Mouse (Mus musculus) heart, postnatal 0 days (tissue): ENCODE measurements around the gene Esrp2. TPM values are rescaled to one million over a fixed set of nuclear protein-coding genes. Genes with fewer than 3 reads are reported as not detected.

Experiments used
- ATAC-seq: fragments of 200-750 bp; cut with Nextera tagmentation; 2 replicates; pipeline ENCODE4 v1.8.0; 2017; ENCODE audit warnings: low read depth, moderate number of reproducible peaks, moderate library complexity; ENCODE audit not compliant: insufficient read depth
- DNase-seq: peaks from one replicate; pipeline ENCODE4 v3.0.0-alpha.2; 2016; ENCODE audit warnings: low spot score
- H3K27ac ChIP-seq: fragments of 300-500 bp; sonication (generic); 2 replicates; pipeline ENCODE4 v1.5.1; 2014; ENCODE audit warnings: low read depth, mild to moderate bottlenecking
- H3K27me3 ChIP-seq: fragments of 300-500 bp; sonication (generic); 2 replicates; pipeline ENCODE4 v1.6.1; 2014; ENCODE audit warnings: low read length, mixed read lengths; ENCODE audit not compliant: control insufficient read depth, insufficient read depth
- H3K36me3 ChIP-seq: fragments of 300-500 bp; sonication (generic); replicated peaks from 2 replicates; pipeline ENCODE4 v1.6.1; 2014; ENCODE audit warnings: low read length, mixed read lengths; ENCODE audit not compliant: control insufficient read depth, insufficient read depth
- H3K4me1 ChIP-seq: fragments of 300-500 bp; sonication (generic); 2 replicates; pipeline ENCODE4 v1.6.1; 2014; ENCODE audit warnings: antibody characterized with exemption; ENCODE audit not compliant: control insufficient read depth, insufficient read depth
- H3K4me2 ChIP-seq: fragments of 300-500 bp; sonication (generic); 2 replicates; pipeline ENCODE4 v1.6.1; 2014; ENCODE audit warnings: low read depth, mild to moderate bottlenecking, low read length, moderate library complexity
- H3K4me3 ChIP-seq: fragments of 300-500 bp; sonication (generic); 2 replicates; pipeline ENCODE4 v1.5.1; 2014; ENCODE audit warnings: low read depth, low read length
- H3K9ac ChIP-seq: fragments of 300-500 bp; sonication (generic); replicated peaks from 2 replicates; pipeline ENCODE4 v1.6.1; 2014; ENCODE audit warnings: low read depth, low read length, mixed read lengths
- H3K9me3 ChIP-seq: fragments of 300-500 bp; sonication (generic); replicated peaks from 2 replicates; pipeline ENCODE4 v1.6.1; 2016; ENCODE audit warnings: low read length; ENCODE audit not compliant: control insufficient read depth
- CTCF ChIP-seq: IDR thresholded peaks from 2 replicates; pipeline ENCODE4 v1.5.1; 2016; ENCODE audit warnings: antibody characterized with exemption, control low read depth, low read depth
- EP300 ChIP-seq: IDR thresholded peaks from 2 replicates; pipeline ENCODE4 v1.6.1; 2016; ENCODE audit warnings: antibody characterized with exemption, low read depth
- WGBS: fragments of 180-500 bp; shearing (Covaris S2); extraction: QIAGEN DNeasy Blood & Tissue Kit; methylation state at CpG from one replicate; pipeline ENCODE4 v1.1.7; 2014; 5-methylcytosine and 5-hydroxymethylcytosine counted together
- polyA plus RNA-seq: library from polyadenylated mRNA; unstranded; fragments of >200 nt; fragmentation: Nextera tagmentation; extraction: Ambion mirVana; gene quantifications from 2 replicates; pipeline ENCODE4 v1.2.1, GENCODE M21; 2015
- total RNA-seq: library from RNA; depleted of rRNA; stranded (reverse); fragments of >200 nt; gene quantifications from 2 replicates; pipeline ENCODE4 v1.2.3, GENCODE M21; 2014; ENCODE audit warnings: low replicate concordance; rRNA removed

The Esrp2 gene
- total and polyA plus RNA-seq, 2 experiments from 2014 or later = 0.31 to 10.6 TPM

DNA sequence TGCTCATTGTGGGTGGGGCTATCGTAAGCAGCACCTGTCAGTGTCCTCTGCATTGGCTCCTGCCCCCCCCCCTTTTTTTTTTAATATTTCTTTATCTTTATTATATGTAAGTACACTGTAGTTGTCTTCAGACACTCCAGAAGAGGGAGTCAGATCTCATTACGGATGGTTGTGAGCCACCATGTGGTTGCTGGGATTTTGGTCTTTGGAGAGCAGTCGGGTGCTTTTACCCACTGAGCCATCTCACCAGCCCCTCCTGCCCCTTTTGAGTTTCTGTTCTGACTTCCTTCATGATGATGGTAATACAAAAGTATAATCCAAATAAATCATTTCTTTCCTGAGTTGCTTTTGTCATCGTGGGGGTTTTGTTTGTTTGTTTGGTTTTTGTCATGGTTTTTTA, 34.5 kb downstream of the Esrp2 start:
- Histone ChIP-seq H3K36me3 (peaks cover 39% of the 10 kb centered on the region), H3K4me1 (no peaks in the 10 kb centered on the region), H3K27me3 (no peaks in the 10 kb centered on the region), H3K9ac (no peak overlapping the region), H3K4me2 (no peak overlapping the region), H3K27ac (no peak overlapping the region), H3K9me3 (no peaks in the 10 kb centered on the region), H3K4me3 (no peak overlapping the region)
- ATAC-seq (no peak), DNase-seq (no peak)
- TF ChIP-seq CTCF (no peak), EP300 (no peak)
- WGBS = 83% methylated on average over 4 of the region's 4 CpGs

Other genes starting within 250 kb of the Esrp2 start
- gene Nrn1l, start 243.4 kb downstream of the Esrp2 start, total RNA-seq = not detected in 2 replicates
- gene Nrn1l, start 243.4 kb downstream of the Esrp2 start, polyA plus RNA-seq = 0.94 and 1.3 TPM in 2 replicates
- 44.2 and 52.4 TPM in 2 replicates for gene Pskh1, start 236.5 kb downstream of the Esrp2 start, total RNA-seq
- gene Pskh1, start 236.5 kb downstream of the Esrp2 start, polyA plus RNA-seq = 15.4 and 15.6 TPM in 2 replicates
- gene Ctrl, start 203.1 kb downstream of the Esrp2 start, total RNA-seq = not detected in 2 replicates
- gene Ctrl, start 203.1 kb downstream of the Esrp2 start, polyA plus RNA-seq = 0.31 and 0.38 TPM in 2 replicates
- gene Psmb10, start 198.5 kb downstream of the Esrp2 start, total RNA-seq = 77.8 and 87.4 TPM in 2 replicates
- gene Psmb10, start 198.5 kb downstream of the Esrp2 start, polyA plus RNA-seq = 95.3 and 101 TPM in 2 replicates
- gene Lcat, start 193.6 kb downstream of the Esrp2 start, total RNA-seq = 0.93 TPM in 1 of 2 replicates, not detected in the other
- gene Lcat, start 193.6 kb downstream of the Esrp2 start, polyA plus RNA-seq = 0.51 and 0.56 TPM in 2 replicates
- 36.7 and 40.7 TPM in 2 replicates for gene Slc12a4, start 170.9 kb downstream of the Esrp2 start, total RNA-seq
- gene Slc12a4, start 170.9 kb downstream of the Esrp2 start, polyA plus RNA-seq = 32.8 and 34.9 TPM in 2 replicates
- not detected in 2 replicates for gene Dpep3, start 157.5 kb downstream of the Esrp2 start, total RNA-seq
- gene Dpep3, start 157.5 kb downstream of the Esrp2 start, polyA plus RNA-seq = not detected in 2 replicates
- gene Dus2, start 145.6 kb downstream of the Esrp2 start, total RNA-seq = 8.5 and 9.8 TPM in 2 replicates
- gene Dus2, start 145.6 kb downstream of the Esrp2 start, polyA plus RNA-seq = 8.6 and 9.0 TPM in 2 replicates
- gene Dpep2nb, start 131.0 kb downstream of the Esrp2 start, total RNA-seq = not detected in 2 replicates
- gene Dpep2nb, start 131.0 kb downstream of the Esrp2 start, polyA plus RNA-seq = 0.20 and 0.21 TPM in 2 replicates
- gene Ddx28, start 125.1 kb downstream of the Esrp2 start, total RNA-seq = 25.8 and 35.4 TPM in 2 replicates
- gene Ddx28, start 125.1 kb downstream of the Esrp2 start, polyA plus RNA-seq = 10.9 TPM in 2 replicates
- gene Nfatc3, start 78.1 kb downstream of the Esrp2 start, total RNA-seq = 26.6 and 28.3 TPM in 2 replicates
- 2.0 and 2.4 TPM in 2 replicates for gene Nfatc3, start 78.1 kb downstream of the Esrp2 start, polyA plus RNA-seq
- gene Pla2g15, start 13.4 kb upstream of the Esrp2 start, total RNA-seq = 4.5 and 4.7 TPM in 2 replicates
- gene Pla2g15, start 13.4 kb upstream of the Esrp2 start, polyA plus RNA-seq = 5.0 and 5.4 TPM in 2 replicates
- gene Slc7a6, start 31.9 kb upstream of the Esrp2 start, total RNA-seq = 15.6 and 18.6 TPM in 2 replicates
- gene Slc7a6, start 31.9 kb upstream of the Esrp2 start, polyA plus RNA-seq = 15.4 and 18.2 TPM in 2 replicates
- gene Slc7a6os, start 74.0 kb upstream of the Esrp2 start, total RNA-seq = 22.4 and 38.3 TPM in 2 replicates
- 13.5 and 14.9 TPM in 2 replicates for gene Slc7a6os, start 74.0 kb upstream of the Esrp2 start, polyA plus RNA-seq
- 40.2 and 49.1 TPM in 2 replicates for gene Prmt7, start 74.0 kb upstream of the Esrp2 start, total RNA-seq
- 21.8 and 23.8 TPM in 2 replicates for gene Prmt7, start 74.0 kb upstream of the Esrp2 start, polyA plus RNA-seq
- gene Smpd3, start 201.0 kb upstream of the Esrp2 start, total RNA-seq = 6.5 and 8.0 TPM in 2 replicates
- 2.4 and 2.5 TPM in 2 replicates for gene Smpd3, start 201.0 kb upstream of the Esrp2 start, polyA plus RNA-seq